Mouse (Mus musculus) midbrain, embryonic 16.5 days (tissue): Measurements from ENCODE around the gene 1700018B08Rik. TPM values are rescaled to one million over a fixed set of nuclear protein-coding genes. Genes with fewer than 3 reads are reported as not detected.
A peak's percentile ranks its signal among the peaks of the same experiment; 100 is the strongest.

Experiments used
- ATAC-seq: fragments of 200-750 bp; cut with Nextera tagmentation; 2 replicates; pipeline ENCODE4 v1.8.0; 2017; ENCODE audit warnings: moderate TSS enrichment
- H3K27ac ChIP-seq: fragments of 300-500 bp; sonication (generic); 2 replicates; pipeline ENCODE4 v1.5.1; 2014; ENCODE audit warnings: mild to moderate bottlenecking, low read length, mixed read lengths
- H3K27me3 ChIP-seq: fragments of 300-500 bp; sonication (generic); 2 replicates; pipeline ENCODE4 v1.6.1; 2014; ENCODE audit warnings: low read depth, low read length, mixed read lengths; ENCODE audit not compliant: control insufficient read depth, insufficient read depth
- H3K36me3 ChIP-seq: fragments of 300-500 bp; sonication (generic); 2 replicates; pipeline ENCODE4 v1.6.1; 2014; ENCODE audit warnings: mild to moderate bottlenecking, low read length, moderate library complexity, mixed read lengths; ENCODE audit not compliant: control insufficient read depth, insufficient read depth
- H3K4me1 ChIP-seq: fragments of 300-500 bp; sonication (generic); 2 replicates; pipeline ENCODE4 v1.6.1; 2014; ENCODE audit warnings: mild to moderate bottlenecking, low read length, mixed read lengths; ENCODE audit not compliant: control insufficient read depth, insufficient read depth
- H3K4me2 ChIP-seq: fragments of 300-500 bp; sonication (generic); 2 replicates; pipeline ENCODE4 v1.6.1; 2014; ENCODE audit warnings: mild to moderate bottlenecking, low read length, mixed read lengths
- H3K4me3 ChIP-seq: fragments of 300-500 bp; sonication (generic); 2 replicates; pipeline ENCODE4 v1.5.1; 2014; ENCODE audit warnings: low read depth, mild to moderate bottlenecking, low read length, moderate library complexity, mixed read lengths
- H3K9ac ChIP-seq: fragments of 300-500 bp; sonication (generic); 2 replicates; pipeline ENCODE4 v1.6.1; 2014; ENCODE audit warnings: low read depth, low read length, mixed read lengths
- H3K9me3 ChIP-seq: fragments of 300-500 bp; sonication (generic); replicated peaks from 2 replicates; pipeline ENCODE4 v1.6.1; 2014; ENCODE audit warnings: mild to moderate bottlenecking, low read length, mixed read lengths; ENCODE audit not compliant: control insufficient read depth, poor library complexity, severe bottlenecking
- WGBS: fragments of 180-500 bp; shearing (Covaris S2); extraction: QIAGEN DNeasy Blood & Tissue Kit; methylation state at CpG from one replicate; pipeline ENCODE4 v1.1.7; 2014; 5-methylcytosine and 5-hydroxymethylcytosine counted together
- polyA plus RNA-seq: library from polyadenylated mRNA; unstranded; fragments of >200 nt; fragmentation: Nextera tagmentation; extraction: Ambion mirVana; gene quantifications from 2 replicates; pipeline ENCODE4 v1.2.1, GENCODE M21; 2015

1700018B08Rik gene
- polyA plus RNA-seq, 1 experiment from 2014 or later: not detected

GRCm38 (mm10) chr8:121583653-121584052, 39.5 kb upstream of the 1700018B08Rik start:
- Histone ChIP-seq H3K4me2 (no peak overlapping the region), H3K4me1 (peaks cover 5% of the 10 kb centered on the region; the same call in 1 of the 2 replicates), H3K9ac (no peak overlapping the region), H3K36me3 (no peaks in the 10 kb centered on the region), H3K27ac (no peak overlapping the region), H3K4me3 (no peak overlapping the region), H3K27me3 (no peaks in the 10 kb centered on the region), H3K9me3 (no peaks in the 10 kb centered on the region)
- no peak for ATAC-seq
- WGBS: 66% methylated on average over 8 of the region's 8 CpGs

GRCm38 (mm10) chr8:121580465-121580864, 36.3 kb upstream of the 1700018B08Rik start:
- Histone ChIP-seq H3K4me2 (no peak overlapping the region), H3K27me3 (no peaks in the 10 kb centered on the region), H3K4me1 (peaks cover 25% of the 10 kb centered on the region), H3K4me3 (no peak overlapping the region), H3K27ac (no peak overlapping the region), H3K36me3 (no peaks in the 10 kb centered on the region), H3K9ac (no peak overlapping the region), H3K9me3 (no peaks in the 10 kb centered on the region)
- WGBS: 32% methylated on average over 9 of the region's 9 CpGs
- ATAC-seq: no peak

GRCm38 (mm10) chr8:121578676-121579451, 34.7 kb upstream of the 1700018B08Rik start, which contains the start of gene Fbxo31:
TSS of gene Fbxo31 (minus strand) at chr8:121578806.
- Histone ChIP-seq H3K4me2 (peak within 1 kb of the TSS; percentile 85), H3K9me3 (no peaks in the 10 kb centered on the region), H3K4me3 (peak within 1 kb of the TSS; percentile 92), H3K27me3 (no peaks in the 10 kb centered on the region), H3K9ac (peak within 1 kb of the TSS; percentile 95), H3K4me1 (peaks cover 24% of the 10 kb centered on the region), H3K36me3 (no peaks in the 10 kb centered on the region), H3K27ac (peak within 1 kb of the TSS; percentile 75)
- peak; percentile 92 for ATAC-seq
- WGBS: 1% methylated on average over 41 of the region's 63 CpGs

- Histone ChIP-seq H3K27ac (peak overlapping the region; percentile 75), H3K36me3 (no peaks in the 10 kb centered on the region), H3K9ac (peak overlapping the region; percentile 95), H3K27me3 (no peaks in the 10 kb centered on the region), H3K4me3 (peak overlapping the region; percentile 92), H3K9me3 (no peaks in the 10 kb centered on the region), H3K4me1 (peaks cover 24% of the 10 kb centered on the region), H3K4me2 (peak overlapping the region; percentile 85)
- WGBS: 2% methylated on average over 36 of the region's 44 CpGs
- ATAC-seq: peak; percentile 57
These were observed 33.9 kb upstream of the 1700018B08Rik start for GRCm38 (mm10) chr8:121577751-121578675.

GRCm38 (mm10) chr8:121575661-121576060, 31.5 kb upstream of the 1700018B08Rik start:
- peaks cover 24% of the 10 kb centered on the region for H3K4me1 ChIP-seq
- H3K4me2 ChIP-seq: no peak overlapping the region
- WGBS: 86% methylated on average over 3 of the region's 3 CpGs
- no peak for ATAC-seq
- no peaks in the 10 kb centered on the region for H3K9me3 ChIP-seq
- H3K4me3 ChIP-seq: no peak overlapping the region
- no peak overlapping the region for H3K9ac ChIP-seq
- H3K36me3 ChIP-seq: no peaks in the 10 kb centered on the region
- no peaks in the 10 kb centered on the region for H3K27me3 ChIP-seq
- no peak overlapping the region for H3K27ac ChIP-seq

GRCm38 (mm10) chr8:121573275-121573674, 29.2 kb upstream of the 1700018B08Rik start:
- Histone ChIP-seq H3K9me3 (no peaks in the 10 kb centered on the region), H3K4me2 (no peak overlapping the region), H3K27me3 (no peaks in the 10 kb centered on the region), H3K9ac (no peak overlapping the region), H3K27ac (no peak overlapping the region), H3K4me3 (no peak overlapping the region), H3K4me1 (peaks cover 24% of the 10 kb centered on the region), H3K36me3 (no peaks in the 10 kb centered on the region)
- ATAC-seq: no peak
- 51% methylated on average over 3 of the region's 3 CpGs for WGBS

GRCm38 (mm10) chr8:121572121-121572520, 28.0 kb upstream of the 1700018B08Rik start:
- Histone ChIP-seq H3K4me2 (no peak overlapping the region), H3K9me3 (no peaks in the 10 kb centered on the region), H3K27me3 (no peaks in the 10 kb centered on the region), H3K4me3 (no peak overlapping the region), H3K27ac (no peak overlapping the region), H3K36me3 (no peaks in the 10 kb centered on the region), H3K4me1 (peaks cover 17% of the 10 kb centered on the region), H3K9ac (no peak overlapping the region)
- 89% methylated on average over 7 of the region's 7 CpGs for WGBS
- ATAC-seq: no peak

- Histone ChIP-seq H3K27me3 (no peaks in the 10 kb centered on the region), H3K4me1 (peaks cover 4% of the 10 kb centered on the region), H3K9ac (no peak overlapping the region), H3K27ac (no peak overlapping the region), H3K9me3 (no peaks in the 10 kb centered on the region), H3K4me3 (no peak overlapping the region), H3K4me2 (no peak overlapping the region), H3K36me3 (no peaks in the 10 kb centered on the region)
- 86% methylated on average over 17 of the region's 17 CpGs for WGBS
- no peak for ATAC-seq
These were observed 26.7 kb upstream of the 1700018B08Rik start for GRCm38 (mm10) chr8:121570801-121571200.
